ENCODE assay signal across 8 mouse cellular contexts in the genomic region with DNA sequence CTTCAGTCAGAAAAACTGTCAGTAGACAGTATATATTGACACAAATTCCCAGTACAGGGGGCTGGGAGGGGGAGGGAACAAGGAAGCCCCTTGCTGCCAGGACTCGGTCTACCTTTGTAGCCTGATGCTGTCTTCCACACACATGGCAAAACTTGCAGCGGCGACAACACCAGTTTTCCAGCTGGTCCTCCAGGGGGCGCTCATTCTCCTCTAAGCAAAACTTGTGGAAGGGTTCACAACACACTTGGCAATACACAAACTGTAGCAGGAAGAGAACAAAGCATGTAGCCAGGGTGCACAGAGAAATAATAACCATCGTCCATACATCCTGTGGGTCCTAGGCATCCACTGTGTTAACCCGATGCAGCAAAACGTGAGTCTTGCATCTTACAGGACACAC. TPM values are rescaled to one million over a fixed set of nuclear protein-coding genes. Genes with fewer than 3 reads are reported as not detected.
DNase-seq lines count a peak whose midpoint lies in the region; ATAC-seq lines count a peak whose summit lies in the region.
"Had no signal": no experiment of that assay in that cellular context is flagged by ENCODE, and none has a peak within 500 bp of the region (broad histone marks: within the 10 kb centered on the region; RNA-seq: fewer than 3 reads in every experiment).

No protein-coding gene starts in this region.

- peak; percentile 68 for ATAC-seq in CD4-positive, CD25-positive, alpha-beta regulatory T cell, adult 4 months
- ATAC-seq in megakaryocyte, adult 5-6 weeks (ENCODE audit: poor library complexity, severe bottlenecking), result peak; percentile 60; the same call in 1 of the 2 replicates

- DNase-seq in MN1 (ENCODE audit: low spot score), result peak; percentile 65
- peak; percentile 70 for DNase-seq in cerebellum, adult 9-11 months
- peak; percentile 47 for DNase-seq in gastrocnemius, postnatal 25 days
- DNase-seq in layer of hippocampus, postnatal 10 days (ENCODE audit: low spot score in 2 of 2), result peak; percentile 82 to 85
- peak; percentile 51 to 68 for DNase-seq in spleen, postnatal 14 days (ENCODE audit: low spot score in 2 of 2)

RNA-seq across cellular contexts. Expression of gene Ttc36, which starts 33.6 kb away (rescaled TPM):
- not detected for polyA plus RNA-seq in CD4-positive, CD25-positive, alpha-beta regulatory T cell, adult 4 months (2017; shearing (Covaris generic))
- total RNA-seq in gastrocnemius, postnatal 25 days (2021), result under 1 TPM; 0.32 to 0.90 TPM
- under 1 TPM in 1 of 2 experiments, not detected in 1; 0.98 TPM for total RNA-seq in layer of hippocampus, postnatal 10 days (2021)
- total RNA-seq in megakaryocyte, adult 5-6 weeks (2015), result 0.18 and 0.65 TPM in 2 replicates
- total RNA-seq in megakaryocyte, adult 5-6 weeks (2017), result not detected in 2 replicates
- polyA plus RNA-seq: macrophage had no signal

RNA-seq across cellular contexts. Expression of gene Tmem25, which starts 37.3 kb away (rescaled TPM):
- not detected for polyA plus RNA-seq in CD4-positive, CD25-positive, alpha-beta regulatory T cell, adult 4 months (2017; shearing (Covaris generic))
- 1 to 10 TPM; 7.9 to 9.0 TPM for total RNA-seq in gastrocnemius, postnatal 25 days (2021)
- 10 to 100 TPM; 23.6 to 30.9 TPM for total RNA-seq in layer of hippocampus, postnatal 10 days (2021)
- 0.23 and 0.45 TPM in 2 replicates for total RNA-seq in megakaryocyte, adult 5-6 weeks (2015)
- total RNA-seq in megakaryocyte, adult 5-6 weeks (2017), result 0.16 and 0.51 TPM in 2 replicates

RNA-seq across cellular contexts. Expression of gene Kmt2a, which starts 44.7 kb away (rescaled TPM):
- 10 to 100 TPM; 34.7 to 41.1 TPM for polyA plus RNA-seq in CD4-positive, CD25-positive, alpha-beta regulatory T cell, adult 4 months (2017; shearing (Covaris generic))
- 10 to 100 TPM; 10.0 to 15.3 TPM for total RNA-seq in gastrocnemius, postnatal 25 days (2021)
- 10 to 100 TPM; 50.5 to 54.6 TPM for total RNA-seq in layer of hippocampus, postnatal 10 days (2021)
- 32.8 and 44.7 TPM in 2 replicates for total RNA-seq in megakaryocyte, adult 5-6 weeks (2015)
- 5.5 and 15.9 TPM in 2 replicates for total RNA-seq in megakaryocyte, adult 5-6 weeks (2017)

Comparison
In these comparisons a context has a peak if more than half of its experiments do, and no peak if none do; other contexts are left out.
1. Peak in every context shown above with its lines: DNase-seq and ATAC-seq.
2. RNA of gene Tmem25, which starts 37.3 kb away (total RNA-seq): 23.6 to 30.9 TPM in layer of hippocampus, postnatal 10 days and 7.9 to 9.0 TPM in gastrocnemius, postnatal 25 days; 0.16 to 0.51 TPM in megakaryocyte, adult 5-6 weeks; every median in the first group is over 4 times any median in the second.